In genomic region chr6:32512010-32512409, GRCm38 (mm10) we compare ENCODE assay signal across 10 mouse cellular contexts.
DNase-seq lines count a peak whose midpoint lies in the region; ATAC-seq and TF ChIP-seq lines count a peak whose summit lies in the region.
"Had no signal": no experiment of that assay in that cellular context is flagged by ENCODE, and none has a peak within 500 bp of the region (broad histone marks: within the 10 kb centered on the region; RNA-seq: fewer than 3 reads in every experiment).

No protein-coding gene starts in this region.

- H3K4me3 ChIP-seq in heart, adult 2 months: no peak overlapping the region
- no peak overlapping the region for H3K4me3 ChIP-seq in lung, embryonic 16.5 days (ENCODE audit: low read length)
- no peak overlapping the region for H3K4me3 ChIP-seq in stomach, postnatal 0 days (ENCODE audit: low read depth, low read length)

- 26% methylated on average over 1 of the region's 1 CpGs for WGBS in heart, adult 2 months
- 57% methylated on average over 1 of the region's 1 CpGs for WGBS in lung, embryonic 16.5 days
- WGBS in stomach, postnatal 0 days: 50% methylated on average over 1 of the region's 1 CpGs

- peaks cover 10% of the 10 kb centered on the region for H3K36me3 ChIP-seq in heart, adult 2 months (ENCODE audit: control insufficient read depth, insufficient read depth, low read length)
- H3K36me3 ChIP-seq in lung, embryonic 16.5 days (ENCODE audit: control insufficient read depth, insufficient read depth, low read length): no peaks in the 10 kb centered on the region
- no peaks in the 10 kb centered on the region for H3K36me3 ChIP-seq in stomach, postnatal 0 days (ENCODE audit: control insufficient read depth, insufficient read depth, low read length)

- DNase-seq in heart, adult 2 months: peak in 1 of 2 experiments; percentile 54
- DNase-seq in heart, postnatal 25 days (ENCODE audit: low spot score): no peak
- DNase-seq in lung, postnatal 14 days: no peak
- peak; percentile 30 for DNase-seq in heart, postnatal 4 days
- DNase-seq in stomach, postnatal 0 days (ENCODE audit: low spot score): no peak
- DNase-seq in urinary bladder, postnatal 36 days (ENCODE audit: low spot score in 2 of 2): no peak
- DNase-seq in cerebellum, postnatal 36 days: no peak
- DNase-seq: cerebellum, postnatal 10 days; right cerebral cortex, adult 18-20 months had no signal

- ATAC-seq in lung, embryonic 16.5 days (ENCODE audit: low read depth): peak; percentile 48; the same call in 1 of the 2 replicates
- ATAC-seq in stomach, postnatal 0 days (ENCODE audit: low FRiP score, low TSS enrichment): peak; percentile 77; the same call in 1 of the 2 replicates

- TF ChIP-seq EP300 in heart, adult 2 months (IDR thresholded peaks at IDR 0.05; ENCODE audit: insufficient read depth, low read depth, low read length): 0 out of 2 replicates have a peak, but pooled peaks have one; percentile 42
- no peak for TF ChIP-seq EP300 in stomach, postnatal 0 days (optimal IDR thresholded peaks at IDR 0.05)

- no peak for TF ChIP-seq CTCF in heart, adult 2 months (IDR thresholded peaks at IDR 0.05)
- TF ChIP-seq CTCF in stomach, postnatal 0 days (IDR thresholded peaks at IDR 0.05; ENCODE audit: low read depth): no peak

- H3K9me3 ChIP-seq in lung, embryonic 16.5 days (ENCODE audit: control insufficient read depth, low read length): no peaks in the 10 kb centered on the region
- H3K9me3 ChIP-seq in stomach, postnatal 0 days (ENCODE audit: control insufficient read depth, low read length): no peaks in the 10 kb centered on the region

- peak overlapping the region; percentile 88 for H3K27ac ChIP-seq in heart, adult 2 months
- H3K27ac ChIP-seq in lung, embryonic 16.5 days (ENCODE audit: low read length): no peak overlapping the region
- no peak overlapping the region for H3K27ac ChIP-seq in stomach, postnatal 0 days (replicated peaks)

- peaks cover 20% of the 10 kb centered on the region for H3K4me1 ChIP-seq in heart, adult 2 months (ENCODE audit: control insufficient read depth, insufficient read depth, low read length)
- peaks cover 6% of the 10 kb centered on the region; the same call in 1 of the 2 replicates for H3K4me1 ChIP-seq in lung, embryonic 16.5 days (replicated peaks; ENCODE audit: control insufficient read depth, insufficient read depth, low read length)
- no peaks in the 10 kb centered on the region for H3K4me1 ChIP-seq in stomach, postnatal 0 days (replicated peaks; ENCODE audit: control insufficient read depth, insufficient read depth)

- H3K4me2 ChIP-seq in lung, embryonic 16.5 days (ENCODE audit: low read depth, low read length): no peak overlapping the region
- H3K4me2 ChIP-seq in stomach, postnatal 0 days (replicated peaks; ENCODE audit: low read depth): no peak overlapping the region

- TF ChIP-seq POLR2A in heart, adult 2 months (IDR thresholded peaks at IDR 0.05; ENCODE audit: insufficient read depth, low read depth, low read length): no peak

- H3K79me2 ChIP-seq in heart, adult 2 months (replicated peaks; ENCODE audit: control insufficient read depth, insufficient read depth, low read length): no peaks in the 10 kb centered on the region

- H3K27me3 ChIP-seq in heart, adult 2 months (ENCODE audit: control insufficient read depth, insufficient read depth, low read length): no peaks in the 10 kb centered on the region
- H3K27me3 ChIP-seq in lung, embryonic 16.5 days (ENCODE audit: control insufficient read depth, insufficient read depth, low read depth, low read length): no peaks in the 10 kb centered on the region
- H3K27me3 ChIP-seq in stomach, postnatal 0 days (ENCODE audit: control insufficient read depth, insufficient read depth, low read length): no peaks in the 10 kb centered on the region

- intact Hi-C loops in heart, adult 2 months (cut with DNase I): loop anchor here (5.0 kb wide), 1 partner anchor 115 kb away; no protein-coding TSS in a partner anchor
- intact Hi-C loops in heart, postnatal 25 days (cut with DNase I): loop anchor here (5.0 kb wide), 1 partner anchor 50 kb away; no protein-coding TSS in a partner anchor

- H3K9ac ChIP-seq in heart, adult 2 months (ENCODE audit: low read depth, low read length): no peak overlapping the region
- no peak overlapping the region for H3K9ac ChIP-seq in lung, embryonic 16.5 days (ENCODE audit: low read length)
- H3K9ac ChIP-seq in stomach, postnatal 0 days (ENCODE audit: low read length): no peak overlapping the region
